Mouse (Mus musculus): ENCODE data around the gene Slc38a9. TPM values are rescaled to one million over a fixed set of nuclear protein-coding genes. Genes with fewer than 3 reads are reported as not detected.

The Slc38a9 gene
- total RNA-seq, 1 experiment from 2014 or later, result 18.6 TPM

- DNase-seq, result no peak
These were observed 85.6 kb downstream of the Slc38a9 start for GRCm38 (mm10) chr13:112745936-112746694.

- DNase-seq, result no peak
These were observed 86.1 kb downstream of the Slc38a9 start for GRCm38 (mm10) chr13:112746695-112747055.

DNA sequence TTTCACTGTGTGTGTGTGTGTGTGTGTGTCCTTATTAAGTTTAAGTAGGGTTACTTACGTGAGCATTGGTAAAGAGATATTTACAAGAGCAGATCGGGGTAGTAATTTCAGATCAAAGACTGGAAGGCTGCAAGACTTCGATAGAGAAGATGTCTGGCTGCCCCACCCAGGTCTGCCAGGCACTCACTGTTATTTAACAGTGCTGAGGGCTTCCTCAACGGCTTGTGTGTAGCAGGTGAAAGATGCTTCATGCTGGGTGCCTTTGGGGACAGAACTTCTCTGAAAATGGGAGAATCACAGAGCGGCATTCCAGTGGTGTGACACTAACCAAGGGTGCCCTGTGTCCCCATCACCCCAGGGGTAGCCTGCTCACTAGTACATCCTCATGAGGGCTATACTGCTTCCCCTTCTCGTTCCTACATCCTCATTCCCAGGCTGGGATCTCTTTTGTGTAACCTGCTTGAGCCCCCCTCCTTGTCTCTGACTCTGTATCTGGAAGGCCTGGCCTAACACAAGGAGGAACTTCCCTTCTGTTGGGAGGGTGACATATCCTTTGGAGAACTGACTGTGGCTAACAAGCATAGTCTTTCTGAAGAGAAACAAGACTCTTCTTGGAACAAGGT, 87.4 kb downstream of the Slc38a9 start:
- DNase-seq, result no peak

DNA sequence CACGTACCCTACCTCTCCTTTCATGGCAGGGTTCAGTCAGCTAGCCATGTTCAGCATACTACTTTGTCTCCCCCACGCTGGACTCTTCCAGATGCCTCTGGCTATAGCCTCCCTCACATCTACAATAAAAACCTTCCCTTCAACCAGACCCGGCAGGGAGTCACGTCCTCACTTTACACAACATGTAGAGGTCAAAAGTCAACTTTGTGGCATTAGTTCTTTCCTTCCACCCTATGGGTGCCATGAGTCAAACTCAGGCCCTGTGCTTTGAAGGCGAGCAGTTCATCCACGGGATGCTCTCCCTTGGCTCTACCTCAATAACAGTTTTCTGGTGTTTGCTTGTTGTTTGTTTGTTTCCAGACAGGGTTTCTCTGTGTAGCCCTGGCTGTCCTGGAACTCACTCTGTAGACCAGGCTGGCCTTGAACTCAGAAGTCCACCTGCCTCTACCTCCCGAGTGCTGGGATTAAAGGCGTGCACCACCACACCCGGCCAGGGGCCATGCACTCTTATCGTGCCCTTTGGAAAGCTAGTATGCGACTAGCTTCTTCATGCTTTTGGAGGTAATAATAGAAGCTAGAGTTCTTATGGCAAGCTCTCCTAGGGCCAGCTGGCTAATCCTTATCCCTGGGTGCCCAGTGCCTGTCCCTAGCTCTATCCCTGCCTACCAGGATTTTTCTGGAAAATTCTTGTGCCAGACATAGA, 88.4 kb downstream of the Slc38a9 start:
- DNase-seq, result no peak

GRCm38 (mm10) chr13:112749881-112750280, 89.3 kb downstream of the Slc38a9 start:
- DNase-seq, result no peak

DNA sequence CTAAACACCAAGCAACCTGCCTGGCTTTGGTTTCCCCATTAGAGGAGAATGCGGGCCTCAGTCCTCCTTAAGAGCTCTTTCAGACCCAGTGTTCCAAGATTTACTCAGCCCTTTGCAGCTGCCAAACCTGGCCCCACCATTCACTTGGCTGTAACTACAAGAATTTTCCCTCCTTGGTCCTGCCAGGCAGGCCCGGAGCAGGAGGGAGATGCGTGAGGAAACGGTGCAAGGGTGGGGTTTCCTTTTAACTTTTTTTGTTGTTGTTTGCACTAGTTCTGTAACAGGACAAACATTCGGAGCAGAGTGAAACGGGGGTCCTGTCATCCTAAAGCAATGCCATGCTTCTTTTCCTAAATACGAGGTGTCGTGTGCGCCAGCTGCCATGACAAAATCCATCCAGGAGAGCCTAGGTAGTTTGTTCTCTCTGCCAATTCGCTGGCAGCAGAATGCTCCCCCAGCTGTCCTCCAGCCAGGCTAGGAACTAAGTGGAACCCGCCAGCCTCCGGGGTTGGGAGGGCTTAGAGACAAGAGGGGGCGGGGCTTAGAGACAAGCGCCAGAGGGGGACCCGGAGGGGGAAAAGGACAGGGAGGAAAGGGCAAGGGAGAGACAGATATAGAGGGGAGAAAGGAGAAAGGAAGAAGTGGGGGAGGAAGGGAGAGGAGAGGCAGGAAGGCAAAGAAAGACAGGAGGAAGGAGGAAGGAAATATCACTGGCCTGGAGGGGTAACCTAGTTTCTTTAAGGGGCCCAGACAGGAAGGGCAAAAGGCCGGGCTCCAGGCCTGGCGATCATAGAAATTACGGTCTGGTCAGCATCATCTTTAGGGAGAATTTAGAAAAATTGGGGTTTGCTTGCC, 91.1 kb downstream of the Slc38a9 start:
- peak; percentile 82 for DNase-seq

DNA sequence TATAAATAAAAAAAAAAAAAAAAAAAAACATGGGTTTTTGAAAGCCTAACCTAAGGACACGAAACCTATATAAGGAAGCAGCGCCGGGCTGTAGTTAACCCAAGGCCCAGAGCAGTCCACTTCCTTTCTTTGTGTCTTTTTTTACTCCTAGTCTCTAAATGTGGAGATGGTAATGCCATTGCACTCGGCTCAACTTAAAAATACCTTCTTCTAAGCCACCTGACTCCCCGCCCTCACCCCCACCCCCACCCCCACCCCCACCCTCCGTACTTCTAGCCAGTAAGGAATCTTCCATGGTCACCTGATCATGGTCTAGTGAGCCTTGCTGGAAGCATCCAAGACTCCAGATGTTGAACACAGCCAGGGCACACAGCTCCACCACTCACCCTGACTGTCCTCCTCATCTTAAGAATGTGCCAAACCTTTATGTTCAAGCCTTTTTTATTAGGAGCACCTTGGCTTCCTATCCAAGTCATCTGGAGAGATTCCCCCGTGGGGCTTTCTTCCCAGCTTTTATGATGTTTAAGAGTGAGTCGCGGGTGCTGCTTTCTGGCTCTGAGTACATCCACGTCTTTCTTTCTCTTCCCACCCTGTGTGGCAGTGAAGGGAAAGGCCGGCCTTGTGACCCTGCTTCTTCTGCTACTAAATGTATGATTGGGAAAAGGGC, 91.9 kb downstream of the Slc38a9 start:
- DNase-seq, result no peak

DNA sequence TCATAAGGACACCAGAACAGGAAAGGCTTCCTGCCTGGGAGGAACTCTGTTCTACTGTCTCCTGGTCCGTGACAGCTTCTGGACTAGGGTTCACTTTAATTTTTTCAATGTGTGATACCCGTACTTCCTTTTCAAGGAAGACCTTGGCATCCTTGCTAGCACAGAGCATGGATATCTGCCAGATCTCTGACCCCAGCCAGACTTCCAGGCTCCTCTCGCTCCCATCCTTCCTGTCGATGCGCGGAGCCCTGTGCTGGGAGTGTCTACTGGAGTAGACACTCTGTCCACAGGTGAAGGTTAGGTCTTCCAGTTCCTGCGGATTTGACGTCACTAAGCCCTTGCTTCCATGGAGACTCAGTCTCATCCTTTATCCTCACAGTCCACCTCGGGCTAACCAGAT, 93.0 kb downstream of the Slc38a9 start:
- DNase-seq, result peak; percentile 79

- DNase-seq, result peak; percentile 65
These were observed 94.3 kb downstream of the Slc38a9 start for GRCm38 (mm10) chr13:112754871-112755270.

- peak; percentile 42 for DNase-seq
These were observed 95.0 kb downstream of the Slc38a9 start for GRCm38 (mm10) chr13:112755507-112756010.

GRCm38 (mm10) chr13:112757395-112757794, 96.8 kb downstream of the Slc38a9 start:
- DNase-seq, result no peak

- no peak for DNase-seq
These were observed 98.1 kb downstream of the Slc38a9 start for GRCm38 (mm10) chr13:112758546-112759090.

DNA sequence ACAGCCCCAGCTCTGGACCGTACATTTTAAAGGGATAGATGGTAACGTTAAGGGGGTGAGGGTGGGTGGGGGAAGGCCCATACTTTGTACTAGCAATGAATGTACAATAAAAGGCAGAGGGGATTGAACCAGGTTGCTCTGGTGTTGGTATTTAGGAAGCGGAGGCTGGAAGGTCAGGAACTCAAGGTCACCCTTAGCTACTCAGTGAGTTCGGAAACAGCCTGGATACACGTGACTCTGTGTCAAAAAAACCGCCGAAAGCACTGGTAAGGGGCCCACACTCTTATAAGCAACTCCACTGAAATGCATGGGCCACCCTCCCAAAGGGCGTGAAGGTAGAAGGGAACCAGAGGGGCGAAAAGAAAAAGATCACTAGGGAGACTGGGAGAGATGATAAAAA, 98.8 kb downstream of the Slc38a9 start:
- no peak for DNase-seq

- peak; percentile 27 for DNase-seq
These were observed 99.4 kb downstream of the Slc38a9 start for GRCm38 (mm10) chr13:112759777-112760537.

DNA sequence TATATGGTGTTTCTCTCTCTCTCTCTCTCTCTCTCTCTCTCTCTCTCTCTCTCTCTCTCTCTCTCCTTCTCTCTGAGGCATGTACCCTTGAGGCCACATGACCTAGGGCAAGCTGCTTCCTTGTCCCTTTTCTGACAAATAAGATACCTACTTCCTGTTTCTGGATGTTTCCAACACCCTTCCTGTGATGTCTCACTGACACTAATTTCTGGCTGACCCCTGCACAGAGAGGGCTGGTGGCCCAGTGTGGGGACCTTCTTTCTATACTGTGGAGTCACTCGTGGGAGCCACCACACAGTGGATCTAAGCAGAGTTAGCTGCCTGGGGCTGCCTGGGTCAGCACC, 100.0 kb downstream of the Slc38a9 start:
- DNase-seq, result peak; percentile 25

DNA sequence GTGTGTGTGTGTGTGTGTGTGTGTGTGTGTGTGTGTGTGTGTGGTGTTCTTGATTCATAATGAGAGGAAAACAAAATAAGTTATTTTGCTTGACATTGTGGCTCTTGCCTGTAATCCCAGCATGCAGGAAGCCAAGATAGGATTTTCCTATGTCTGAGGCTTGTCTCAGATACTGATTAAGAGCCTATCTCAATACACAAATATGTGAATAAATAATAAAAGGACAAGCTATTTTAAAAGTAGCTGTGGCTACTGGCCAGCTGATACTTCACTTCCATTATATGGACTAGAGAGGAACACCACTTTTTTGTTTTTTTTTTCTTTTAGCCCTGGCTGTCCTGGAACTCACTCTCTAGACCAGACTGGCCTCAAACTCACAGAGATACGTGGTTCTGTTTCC, 101.2 kb downstream of the Slc38a9 start:
- DNase-seq, result no peak

GRCm38 (mm10) chr13:112762548-112762947, 102.0 kb downstream of the Slc38a9 start:
- DNase-seq, result no peak

DNA sequence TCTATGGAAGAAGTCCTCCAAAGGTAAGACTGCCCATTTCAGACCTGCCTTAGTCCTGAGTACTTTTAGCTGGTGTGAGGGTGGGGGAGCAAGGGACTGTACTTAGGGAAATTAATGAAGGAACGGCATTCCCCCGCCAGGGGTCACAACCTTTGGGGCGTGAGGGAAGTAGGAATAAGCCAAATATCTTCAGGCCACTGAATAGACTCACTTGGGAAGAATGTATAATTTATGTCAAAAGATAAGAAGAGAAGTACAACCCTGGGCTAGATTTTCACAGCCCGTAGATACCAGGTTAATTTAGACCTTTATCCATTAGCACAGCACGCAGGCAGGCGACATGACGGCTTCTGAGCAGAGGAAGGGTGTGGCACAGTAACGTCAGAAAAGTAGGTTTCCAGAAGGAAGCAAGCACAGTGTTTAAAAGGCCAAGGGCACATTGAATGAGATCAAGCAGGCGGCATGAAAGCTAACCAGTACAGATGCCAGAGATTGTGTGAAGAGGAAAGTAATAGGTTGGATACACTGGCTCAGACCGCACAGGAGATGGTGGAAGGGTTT, 103.1 kb downstream of the Slc38a9 start:
- DNase-seq, result peak; percentile 67

DNA sequence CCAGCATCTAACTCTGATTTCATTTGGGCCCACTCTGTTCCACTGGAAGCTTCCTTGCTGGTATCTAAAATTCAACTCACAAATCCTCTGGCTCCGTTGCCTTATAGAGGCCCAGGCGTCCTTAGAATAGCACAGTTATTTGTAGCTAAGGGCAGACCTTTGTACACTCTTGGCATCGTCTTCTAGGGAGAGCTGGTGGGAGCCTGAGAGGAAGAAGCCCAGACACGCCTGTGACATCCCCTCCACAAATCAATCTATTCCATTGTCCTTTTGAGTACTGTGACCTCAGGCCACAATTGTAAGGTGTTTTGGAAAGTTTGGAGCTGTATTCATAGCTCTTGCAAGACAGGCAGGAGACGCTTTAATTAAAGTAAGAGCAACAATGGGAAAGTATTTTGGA, 104.0 kb downstream of the Slc38a9 start:
- DNase-seq, result peak; percentile 43

GRCm38 (mm10) chr13:112765654-112766053, 105.1 kb downstream of the Slc38a9 start:
- no peak for DNase-seq

All from adrenal gland, postnatal 14 days (tissue).